Mouse (Mus musculus): ENCODE measurements at regions not wholly inside any gene's neighbourhood (a gene's known extent, or its start where the extent isn't known, plus 50 kb on each side); places are given as distances from the start of the nearest gene placed in this dataset.
"Not testable (repeated sequence)": the region's sequence is repeated elsewhere in the genome, so short reads cannot be mapped to it uniquely, and the experiment has no call there.

DNA sequence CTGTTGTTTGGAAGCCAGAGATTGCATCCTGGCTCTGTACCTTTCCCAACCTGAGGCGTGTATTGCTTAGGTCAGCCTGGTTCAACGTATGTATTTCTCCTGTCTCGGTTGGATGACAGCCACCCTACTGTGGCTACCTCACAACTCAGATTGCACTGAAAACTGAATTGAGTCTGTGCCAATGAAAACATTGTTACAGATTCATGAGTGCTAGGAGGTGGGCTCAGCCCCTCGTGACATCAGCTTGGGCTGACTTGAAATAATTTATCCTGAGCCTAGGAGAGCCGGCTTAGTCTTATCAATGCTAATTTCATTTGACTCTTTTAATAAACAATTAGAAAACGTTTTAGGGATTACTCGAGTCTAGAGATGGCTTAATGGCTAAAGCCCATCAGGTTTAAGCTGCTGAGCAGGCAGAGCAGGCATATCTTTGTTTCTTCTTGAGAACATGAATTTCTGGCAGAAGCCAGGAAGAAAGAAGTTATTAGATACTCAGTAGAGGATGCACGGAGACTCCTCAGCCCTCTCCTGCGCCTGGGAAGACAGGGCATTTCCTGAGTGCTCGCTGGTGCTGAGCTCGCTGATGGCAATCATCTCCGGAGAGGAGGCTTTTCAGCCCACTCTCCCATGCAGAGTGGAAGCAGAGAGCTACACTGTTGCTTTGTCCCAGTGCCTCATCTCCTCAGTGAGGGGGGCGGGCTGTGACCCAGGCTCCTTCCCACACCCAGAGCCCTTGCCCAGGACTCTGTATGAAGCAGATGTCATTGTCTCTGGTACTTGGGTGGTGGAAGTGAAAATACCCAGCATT lies 120.9 kb upstream of the Trpc7 start:
- WGBS (ENCODE audit: insufficient replicate concordance): 50% methylated on average over 13 of the region's 13 CpGs
- ATAC-seq (ENCODE audit: insufficient read depth): no peak
- H3K4me1 ChIP-seq (replicated peaks; ENCODE audit: control insufficient read depth in 2 of 2, insufficient read depth in 2 of 2, low read length in 1 of 2): no peaks in the 10 kb centered on the region
- H3K4me3 ChIP-seq (ENCODE audit: insufficient read depth in 1 of 2, low read depth in 2 of 2, low read length in 2 of 2): no peak overlapping the region
- no peaks in the 10 kb centered on the region for H3K9me3 ChIP-seq (ENCODE audit: control insufficient read depth, low read length)
- no peak overlapping the region for H3K9ac ChIP-seq (replicated peaks)
- H3K4me2 ChIP-seq (ENCODE audit: low read depth): no peak overlapping the region
- H3K27me3 ChIP-seq (ENCODE audit: control insufficient read depth, insufficient read depth, low read length): no peaks in the 10 kb centered on the region
- H3K36me3 ChIP-seq (replicated peaks; ENCODE audit: control insufficient read depth, insufficient read depth, low read depth): no peaks in the 10 kb centered on the region
- H3K27ac ChIP-seq: no peak overlapping the region
- no peak for DNase-seq (ENCODE audit: low read depth in 3 of 3, low spot score in 3 of 3)
- TF ChIP-seq EP300 (IDR thresholded peaks at IDR 0.05; ENCODE audit: low read depth) (no peak), CTCF (IDR thresholded peaks at IDR 0.05; ENCODE audit: low read depth) (no peak)

DNA sequence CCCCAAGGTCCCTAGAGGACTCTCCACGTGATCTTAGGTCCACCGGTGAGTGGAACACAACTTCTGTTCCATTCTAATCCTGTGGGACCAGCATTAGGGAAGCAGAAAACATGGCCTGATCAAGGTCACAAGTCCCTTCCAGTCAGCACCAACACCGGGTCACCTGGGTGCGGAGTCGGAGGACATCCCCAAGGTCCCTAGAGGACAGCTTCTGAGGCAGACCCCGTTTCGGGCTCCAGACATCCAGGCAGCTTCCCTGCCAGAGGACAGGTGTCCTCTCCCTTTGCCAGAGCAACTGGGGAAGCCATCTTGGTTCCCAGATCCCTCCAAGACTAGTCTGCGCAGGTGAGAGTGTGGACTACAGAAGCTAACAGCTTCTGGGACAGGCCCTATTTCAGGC lies 111.4 kb upstream of the Trpc7 start:
- H3K9me3 ChIP-seq (ENCODE audit: control insufficient read depth, low read length); H3K36me3 ChIP-seq (replicated peaks; ENCODE audit: control insufficient read depth, insufficient read depth, low read depth); ATAC-seq (ENCODE audit: insufficient read depth); H3K4me1 ChIP-seq (replicated peaks; ENCODE audit: control insufficient read depth in 2 of 2, insufficient read depth in 2 of 2, low read length in 1 of 2); DNase-seq (ENCODE audit: low read depth in 3 of 3, low spot score in 3 of 3); H3K4me2 ChIP-seq (ENCODE audit: low read depth); H3K27me3 ChIP-seq (ENCODE audit: control insufficient read depth, insufficient read depth, low read length); H3K9ac ChIP-seq (replicated peaks); H3K27ac ChIP-seq; H3K4me3 ChIP-seq (ENCODE audit: insufficient read depth in 1 of 2, low read depth in 2 of 2, low read length in 2 of 2): not testable (repeated sequence)
- WGBS (ENCODE audit: insufficient replicate concordance): 62% methylated on average over 8 of the region's 8 CpGs

GRCm38 (mm10) chr13:57003565-57004132 lies 107.9 kb upstream of the Trpc7 start:
- H3K4me3 ChIP-seq (ENCODE audit: insufficient read depth in 1 of 2, low read depth in 2 of 2, low read length in 2 of 2): no peak overlapping the region
- H3K4me2 ChIP-seq (ENCODE audit: low read depth): no peak overlapping the region
- no peaks in the 10 kb centered on the region for H3K4me1 ChIP-seq (replicated peaks; ENCODE audit: control insufficient read depth in 2 of 2, insufficient read depth in 2 of 2, low read length in 1 of 2)
- WGBS (ENCODE audit: insufficient replicate concordance): 47% methylated on average over 8 of the region's 8 CpGs
- no peaks in the 10 kb centered on the region for H3K36me3 ChIP-seq (replicated peaks; ENCODE audit: control insufficient read depth, insufficient read depth, low read depth)
- no peak for ATAC-seq (ENCODE audit: insufficient read depth)
- no peak for TF ChIP-seq EP300 (IDR thresholded peaks at IDR 0.05; ENCODE audit: low read depth)
- no peak for DNase-seq (ENCODE audit: low read depth in 3 of 3, low spot score in 3 of 3)
- no peaks in the 10 kb centered on the region for H3K27me3 ChIP-seq (ENCODE audit: control insufficient read depth, insufficient read depth, low read length)
- H3K9ac ChIP-seq (replicated peaks): no peak overlapping the region
- no peak overlapping the region for H3K27ac ChIP-seq
- no peaks in the 10 kb centered on the region for H3K9me3 ChIP-seq (ENCODE audit: control insufficient read depth, low read length)

DNA sequence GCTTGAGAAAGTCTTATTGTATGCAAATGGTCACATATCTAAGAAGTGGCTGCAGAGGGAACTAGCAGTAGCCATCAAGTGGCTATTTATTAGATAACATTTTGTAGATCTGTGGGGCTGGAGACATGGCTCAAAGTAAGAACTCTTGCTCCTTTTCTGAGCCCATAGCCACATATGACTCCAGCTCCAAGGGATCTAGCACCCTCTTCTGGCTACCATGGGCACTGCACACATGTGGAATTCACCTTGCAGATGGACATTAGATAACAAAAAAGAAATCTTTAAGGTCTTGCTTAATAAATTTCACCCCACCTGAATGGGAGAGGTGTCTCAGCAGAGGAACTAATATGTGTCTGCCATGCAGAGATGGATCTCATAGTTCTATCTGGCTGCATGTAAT lies 96.2 kb upstream of the Trpc7 start:
- no peak for DNase-seq (ENCODE audit: low read depth in 3 of 3, low spot score in 3 of 3)
- Histone ChIP-seq H3K9ac (replicated peaks) (no peak overlapping the region), H3K4me1 (replicated peaks; ENCODE audit: control insufficient read depth in 2 of 2, insufficient read depth in 2 of 2, low read length in 1 of 2) (no peaks in the 10 kb centered on the region), H3K36me3 (replicated peaks; ENCODE audit: control insufficient read depth, insufficient read depth, low read depth) (no peaks in the 10 kb centered on the region), H3K4me3 (ENCODE audit: insufficient read depth in 1 of 2, low read depth in 2 of 2, low read length in 2 of 2) (no peak overlapping the region), H3K9me3 (ENCODE audit: control insufficient read depth, low read length) (no peaks in the 10 kb centered on the region; the same call in none of the 2 replicates), H3K4me2 (ENCODE audit: low read depth) (no peak overlapping the region), H3K27ac (no peak overlapping the region), H3K27me3 (ENCODE audit: control insufficient read depth, insufficient read depth, low read length) (no peaks in the 10 kb centered on the region)
- TF ChIP-seq EP300 (IDR thresholded peaks at IDR 0.05; ENCODE audit: low read depth) (no peak), CTCF (IDR thresholded peaks at IDR 0.05; ENCODE audit: low read depth) (peak; percentile 26; the same call in 1 of the 2 replicates)
- no peak for ATAC-seq (ENCODE audit: insufficient read depth)

DNA sequence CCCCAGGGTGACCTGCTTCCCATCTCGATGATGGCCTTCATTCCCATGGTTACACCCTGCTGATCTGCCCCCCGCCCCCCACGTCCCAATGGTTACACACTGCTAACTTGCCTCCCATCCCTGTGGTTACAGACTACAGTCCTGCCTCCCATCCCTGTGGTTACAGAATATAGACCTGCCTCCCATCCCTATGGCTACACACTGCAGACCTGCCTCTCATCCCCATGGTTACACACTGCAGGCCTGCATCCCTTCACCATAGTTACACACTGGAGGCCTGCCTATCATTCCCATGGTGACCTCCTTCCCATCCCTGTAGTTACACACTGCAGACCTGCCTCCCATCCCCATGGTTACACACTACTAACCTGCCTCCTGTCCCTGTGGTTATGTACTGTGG lies 78.3 kb upstream of the Trpc7 start:
- Histone ChIP-seq H3K27ac (no peak overlapping the region), H3K27me3 (ENCODE audit: control insufficient read depth, insufficient read depth, low read length) (no peaks in the 10 kb centered on the region), H3K9ac (replicated peaks) (no peak overlapping the region), H3K9me3 (ENCODE audit: control insufficient read depth, low read length) (no peaks in the 10 kb centered on the region), H3K4me3 (ENCODE audit: insufficient read depth in 1 of 2, low read depth in 2 of 2, low read length in 2 of 2) (no peak overlapping the region), H3K4me1 (replicated peaks; ENCODE audit: control insufficient read depth in 2 of 2, insufficient read depth in 2 of 2, low read length in 1 of 2) (no peaks in the 10 kb centered on the region), H3K4me2 (ENCODE audit: low read depth) (no peak overlapping the region), H3K36me3 (replicated peaks; ENCODE audit: control insufficient read depth, insufficient read depth, low read depth) (no peaks in the 10 kb centered on the region)
- WGBS (ENCODE audit: insufficient replicate concordance): 50% methylated on average over 3 of the region's 3 CpGs
- no peak for TF ChIP-seq CTCF (IDR thresholded peaks at IDR 0.05; ENCODE audit: low read depth)
- no peak for TF ChIP-seq EP300 (IDR thresholded peaks at IDR 0.05; ENCODE audit: low read depth)
- ATAC-seq (ENCODE audit: insufficient read depth) (no peak), DNase-seq (ENCODE audit: low read depth in 3 of 3, low spot score in 3 of 3) (no peak)
